Mouse (Mus musculus) forebrain, postnatal 0 days (tissue): ENCODE results near the gene Cpm. TPM values are rescaled to one million over a fixed set of nuclear protein-coding genes. Genes with fewer than 3 reads are reported as not detected.

Source experiments
- ATAC-seq: fragments of 200-750 bp; cut with Nextera tagmentation; 2 replicates; pipeline ENCODE4 v1.8.0; 2017; ENCODE audit warnings: mild to moderate bottlenecking, moderate library complexity
- DNase-seq: peaks from one replicate; pipeline ENCODE4 v3.0.0-alpha.2; 2015
- H3K27ac ChIP-seq: fragments of 300-500 bp; sonication (generic); 2 replicates; pipeline ENCODE4 v1.5.1; 2014; ENCODE audit warnings: low read depth, mild to moderate bottlenecking, antibody characterized with exemption, low read length, moderate library complexity, mixed read lengths
- H3K27me3 ChIP-seq: fragments of 300-500 bp; sonication (generic); 2 replicates; pipeline ENCODE4 v1.6.1; 2014; ENCODE audit warnings: mild to moderate bottlenecking, low read length, mixed read lengths; ENCODE audit not compliant: insufficient read depth
- H3K36me3 ChIP-seq: fragments of 300-500 bp; sonication (generic); 2 replicates; pipeline ENCODE4 v1.6.1; 2014; ENCODE audit warnings: mild to moderate bottlenecking, moderate library complexity; ENCODE audit not compliant: insufficient read depth
- H3K4me1 ChIP-seq: fragments of 300-500 bp; sonication (generic); 2 replicates; pipeline ENCODE4 v1.6.1; 2014; ENCODE audit warnings: antibody characterized with exemption; ENCODE audit not compliant: insufficient read depth
- H3K4me2 ChIP-seq: fragments of 300-500 bp; sonication (generic); 2 replicates; pipeline ENCODE4 v1.6.1; 2014; ENCODE audit warnings: low read depth, mild to moderate bottlenecking, moderate library complexity
- H3K4me3 ChIP-seq: fragments of 300-500 bp; sonication (generic); 2 replicates; pipeline ENCODE4 v1.5.1; 2014; ENCODE audit warnings: low read depth, low read length, mixed read lengths
- H3K9ac ChIP-seq: fragments of 300-500 bp; sonication (generic); 2 replicates; pipeline ENCODE4 v1.6.1; 2014; ENCODE audit warnings: mild to moderate bottlenecking
- H3K9me3 ChIP-seq: fragments of 300-500 bp; sonication (generic); 2 replicates; pipeline ENCODE4 v1.6.1; 2016; ENCODE audit warnings: low read length
- CTCF ChIP-seq: sonication (generic); IDR thresholded peaks from 2 replicates; pipeline ENCODE4 v1.5.1; 2016; ENCODE audit warnings: antibody characterized with exemption, control low read depth, low read depth
- WGBS: fragments of 180-500 bp; shearing (Covaris S2); extraction: QIAGEN DNeasy Blood & Tissue Kit; methylation state at CpG from one replicate; pipeline ENCODE4 v1.1.7; 2014; 5-methylcytosine and 5-hydroxymethylcytosine counted together
- polyA plus RNA-seq: library from polyadenylated mRNA; unstranded; fragments of >200 nt; fragmentation: Nextera tagmentation; extraction: Ambion mirVana; gene quantifications from 2 replicates; pipeline ENCODE4 v1.2.1, GENCODE M21; 2015
- total RNA-seq: library from RNA; depleted of rRNA; stranded (reverse); fragments of >200 nt; gene quantifications from 2 replicates; pipeline ENCODE4 v1.2.3, GENCODE M21; 2014

The Cpm gene
- total and polyA plus RNA-seq, 2 experiments from 2014 or later: 3.4 to 7.5 TPM

DNA sequence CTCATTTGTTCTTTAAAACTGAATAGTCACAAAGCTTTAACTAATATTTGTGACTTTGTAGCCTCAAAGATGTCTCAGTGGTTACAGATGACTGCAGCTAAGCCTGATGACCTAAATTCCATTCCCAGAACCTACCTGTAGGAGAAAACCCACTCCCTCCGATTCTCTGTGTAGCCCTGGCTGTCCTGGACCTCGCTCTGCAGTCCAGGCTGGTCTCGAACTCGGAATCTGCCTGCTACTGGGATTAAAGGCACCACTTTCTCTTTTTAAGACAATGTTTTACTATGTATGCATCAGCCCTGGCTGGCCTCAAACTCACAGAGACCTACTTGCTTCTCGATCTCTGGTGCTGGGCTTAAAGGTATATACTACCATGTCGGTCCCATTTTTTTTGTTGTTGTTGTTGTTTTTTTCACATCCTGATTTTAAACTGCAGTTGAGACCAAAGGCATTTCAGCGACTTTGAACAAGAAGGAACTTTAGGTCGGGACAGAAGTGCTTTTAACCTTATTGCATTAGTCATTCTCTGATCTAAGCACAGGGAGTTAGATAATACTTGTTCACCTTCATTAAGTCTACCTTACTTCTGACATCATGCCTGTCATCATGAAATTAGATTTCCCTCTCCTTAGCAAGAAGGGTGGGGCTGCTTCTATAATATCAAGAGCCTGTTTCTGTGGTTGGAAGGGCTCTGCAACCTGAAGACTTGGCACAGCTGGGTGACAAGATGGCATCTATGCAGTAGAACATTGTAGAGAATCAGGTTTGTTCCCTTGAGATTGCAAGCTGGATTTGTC is 40.0 kb upstream of the Cpm start:
- H3K4me1 ChIP-seq: no peaks in the 10 kb centered on the region
- H3K4me3 ChIP-seq: no peak overlapping the region
- H3K4me2 ChIP-seq: no peak overlapping the region
- no peaks in the 10 kb centered on the region for H3K36me3 ChIP-seq
- no peak for DNase-seq
- H3K27ac ChIP-seq: no peak overlapping the region
- TF ChIP-seq CTCF: no peak
- no peaks in the 10 kb centered on the region for H3K9me3 ChIP-seq
- no peaks in the 10 kb centered on the region for H3K27me3 ChIP-seq
- no peak overlapping the region for H3K9ac ChIP-seq
- 88% methylated on average over 8 of the region's 8 CpGs for WGBS
- ATAC-seq: no peak

DNA sequence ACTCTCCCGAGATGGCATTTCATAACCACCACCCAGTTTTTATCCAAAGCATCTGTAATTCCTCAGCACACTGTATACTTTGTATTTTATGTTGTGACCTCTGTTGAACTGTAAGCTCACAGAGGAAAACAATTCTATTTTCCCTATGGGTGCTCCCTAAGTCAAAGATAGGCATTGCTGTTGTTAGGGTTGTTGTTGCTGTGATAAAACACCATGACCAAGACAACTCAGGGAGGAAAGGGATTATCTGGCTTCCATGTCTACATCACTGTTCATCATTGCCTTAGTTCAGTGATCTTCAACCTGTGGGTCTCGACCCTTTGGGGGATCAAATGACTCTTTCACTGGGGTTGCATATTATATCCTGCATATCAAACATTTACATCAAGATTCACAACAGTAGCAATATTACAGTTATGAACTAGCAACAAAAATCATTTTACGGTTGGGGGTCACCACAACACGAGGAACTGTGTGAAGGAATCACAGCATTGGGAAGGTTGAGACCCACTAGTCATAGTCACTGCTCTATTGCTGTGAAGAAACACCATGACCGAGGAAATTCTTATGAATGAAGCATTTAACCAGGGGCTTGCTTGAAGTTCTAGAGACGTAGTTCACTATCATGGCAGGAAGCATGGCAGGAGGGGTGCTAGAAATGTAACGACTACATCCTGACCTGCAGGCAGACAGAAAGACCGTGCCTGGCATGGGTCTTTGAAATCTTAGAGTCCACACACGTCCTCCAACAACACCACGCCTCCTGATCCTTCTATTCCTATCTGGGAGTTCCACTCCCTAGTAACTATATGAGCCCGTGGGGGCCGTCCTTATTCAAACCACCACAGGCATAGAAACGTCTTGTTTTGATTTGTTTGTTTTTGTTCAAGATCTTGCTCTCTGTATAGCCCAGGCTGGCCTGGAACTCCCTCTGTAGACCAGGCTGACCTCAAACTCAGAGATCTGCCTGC is 38.7 kb upstream of the Cpm start:
- Histone ChIP-seq H3K4me3 (no peak overlapping the region), H3K27me3 (no peaks in the 10 kb centered on the region), H3K27ac (no peak overlapping the region), H3K9ac (no peak overlapping the region), H3K36me3 (no peaks in the 10 kb centered on the region), H3K9me3 (no peaks in the 10 kb centered on the region), H3K4me1 (no peaks in the 10 kb centered on the region), H3K4me2 (no peak overlapping the region)
- no peak for TF ChIP-seq CTCF
- ATAC-seq (no peak), DNase-seq (no peak)
- 84% methylated on average over 13 of the region's 13 CpGs for WGBS

DNA sequence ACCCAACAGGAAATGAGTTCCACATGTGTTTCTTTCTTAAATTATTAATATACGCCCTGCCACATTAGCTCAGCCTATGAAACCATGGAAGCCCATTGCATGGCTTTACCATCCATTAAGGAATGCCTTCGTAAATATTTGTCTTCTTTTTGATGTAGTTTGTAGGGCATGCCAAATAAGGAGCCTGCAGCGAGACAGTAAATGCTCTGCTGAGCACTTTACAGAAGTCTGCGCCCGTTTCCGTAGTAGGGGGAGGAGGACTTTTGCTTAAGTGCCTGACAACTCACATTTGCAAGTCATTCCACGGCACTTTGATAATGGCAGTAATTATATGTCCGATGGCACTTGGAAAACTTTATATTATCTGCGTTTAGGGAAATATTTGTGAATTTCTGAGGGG is 37.5 kb upstream of the Cpm start:
- WGBS: 74% methylated on average over 9 of the region's 9 CpGs
- no peaks in the 10 kb centered on the region for H3K9me3 ChIP-seq
- no peak overlapping the region for H3K4me2 ChIP-seq
- H3K9ac ChIP-seq: no peak overlapping the region
- H3K27me3 ChIP-seq: no peaks in the 10 kb centered on the region
- H3K27ac ChIP-seq: no peak overlapping the region
- no peak for TF ChIP-seq CTCF
- ATAC-seq: no peak
- no peak for DNase-seq
- H3K4me1 ChIP-seq: no peaks in the 10 kb centered on the region
- no peaks in the 10 kb centered on the region for H3K36me3 ChIP-seq
- no peak overlapping the region for H3K4me3 ChIP-seq

DNA sequence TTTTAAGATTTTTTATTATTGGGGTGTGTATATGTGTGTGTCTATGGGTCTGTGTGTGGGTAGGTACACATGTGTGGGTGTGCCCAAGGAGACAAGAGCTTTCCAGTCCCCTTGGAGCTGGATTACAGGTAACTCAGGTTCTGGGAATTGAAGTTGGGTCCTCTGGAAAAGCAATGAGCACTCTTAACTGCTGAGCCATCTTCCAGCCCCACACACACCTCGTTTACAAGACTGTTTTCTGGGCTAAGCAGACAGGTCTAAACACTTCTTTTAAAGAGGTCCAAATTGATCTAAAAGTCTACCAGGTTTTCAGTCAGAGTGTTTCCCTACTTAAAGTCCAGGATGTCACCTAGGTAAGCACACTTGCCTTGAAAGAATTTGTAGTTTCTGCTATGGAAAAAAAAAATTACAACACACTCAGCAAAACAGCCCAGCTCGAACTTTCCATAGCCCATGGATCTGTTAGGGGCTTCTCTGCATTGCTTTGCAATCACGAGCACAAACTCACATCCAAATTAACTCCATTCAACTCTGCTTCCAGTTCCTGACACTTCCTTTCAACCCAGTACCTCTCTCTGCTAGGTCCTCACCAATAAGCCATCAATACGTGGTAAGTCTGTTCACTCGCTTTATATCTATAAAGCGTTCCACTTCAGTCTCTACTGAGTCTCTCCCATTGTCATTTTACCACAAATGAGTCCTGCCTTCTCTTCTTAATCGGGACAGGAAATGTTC is 36.8 kb upstream of the Cpm start:
- Histone ChIP-seq H3K27ac (no peak overlapping the region), H3K4me2 (no peak overlapping the region), H3K4me1 (no peaks in the 10 kb centered on the region), H3K9ac (no peak overlapping the region), H3K36me3 (no peaks in the 10 kb centered on the region), H3K27me3 (no peaks in the 10 kb centered on the region), H3K4me3 (no peak overlapping the region), H3K9me3 (no peaks in the 10 kb centered on the region)
- DNase-seq: no peak
- ATAC-seq: no peak
- no peak for TF ChIP-seq CTCF
- 83% methylated on average over 7 of the region's 7 CpGs for WGBS

DNA sequence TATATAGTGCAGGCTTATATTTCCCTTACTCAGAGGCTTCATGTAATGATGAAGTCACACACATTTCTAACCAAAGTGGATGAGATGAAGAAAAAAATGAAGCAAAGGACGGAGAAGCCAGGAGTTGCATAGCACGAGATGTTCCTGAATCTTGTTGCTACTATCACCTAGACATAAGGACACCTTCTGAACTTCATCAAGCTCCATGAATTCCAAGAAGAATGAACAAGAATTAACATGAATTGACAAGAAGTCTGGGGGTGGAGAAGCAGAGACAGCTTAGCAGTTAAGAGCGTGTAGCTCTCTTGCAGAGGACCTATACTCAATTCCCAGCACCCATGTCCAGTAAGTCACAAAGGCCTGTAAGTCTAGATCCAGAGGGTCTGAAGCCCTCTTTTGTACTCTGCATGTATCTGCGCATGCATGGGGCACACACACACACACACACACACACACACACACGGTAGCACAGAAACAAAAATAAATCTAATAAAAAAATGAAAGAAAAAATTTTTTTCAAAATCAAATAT is 36.2 kb upstream of the Cpm start:
- Histone ChIP-seq H3K9me3 (no peaks in the 10 kb centered on the region), H3K27ac (no peak overlapping the region), H3K27me3 (no peaks in the 10 kb centered on the region), H3K4me1 (no peaks in the 10 kb centered on the region), H3K4me3 (no peak overlapping the region), H3K4me2 (no peak overlapping the region), H3K9ac (no peak overlapping the region), H3K36me3 (no peaks in the 10 kb centered on the region)
- 93% methylated on average over 5 of the region's 5 CpGs for WGBS
- no peak for TF ChIP-seq CTCF
- ATAC-seq (no peak), DNase-seq (no peak)

DNA sequence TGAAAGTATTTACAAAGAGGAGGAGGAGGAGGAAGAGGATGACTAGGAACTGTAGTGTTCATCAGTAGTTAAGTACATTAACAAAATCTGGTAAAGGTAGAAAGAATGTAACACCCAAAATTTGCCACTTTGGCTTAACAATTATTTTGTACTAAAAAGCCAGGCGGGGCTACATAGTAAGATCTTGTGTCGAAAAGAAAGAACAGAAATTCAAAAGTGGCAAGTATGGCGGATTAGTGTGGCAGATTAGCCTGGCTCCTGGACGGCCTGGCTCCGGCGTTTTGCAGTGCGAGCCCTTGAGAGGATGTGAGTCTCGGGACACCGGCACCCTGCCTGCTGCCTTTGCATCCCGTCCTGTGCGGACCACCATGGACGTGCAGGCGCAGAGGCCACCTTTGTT is 35.4 kb upstream of the Cpm start:
- WGBS: 90% methylated on average over 13 of the region's 13 CpGs

More for the DNA sequence above, 35.4 kb upstream of the Cpm start:
- Histone ChIP-seq H3K36me3 (no peaks in the 10 kb centered on the region), H3K27ac (no peak overlapping the region), H3K27me3 (no peaks in the 10 kb centered on the region), H3K4me1 (no peaks in the 10 kb centered on the region), H3K4me2 (no peak overlapping the region), H3K4me3 (no peak overlapping the region), H3K9me3 (no peaks in the 10 kb centered on the region), H3K9ac (no peak overlapping the region)
- DNase-seq: no peak
- no peak for TF ChIP-seq CTCF
- ATAC-seq: no peak
